Comparison of ENCODE assay signal across 10 mouse cellular contexts in the genomic region with DNA sequence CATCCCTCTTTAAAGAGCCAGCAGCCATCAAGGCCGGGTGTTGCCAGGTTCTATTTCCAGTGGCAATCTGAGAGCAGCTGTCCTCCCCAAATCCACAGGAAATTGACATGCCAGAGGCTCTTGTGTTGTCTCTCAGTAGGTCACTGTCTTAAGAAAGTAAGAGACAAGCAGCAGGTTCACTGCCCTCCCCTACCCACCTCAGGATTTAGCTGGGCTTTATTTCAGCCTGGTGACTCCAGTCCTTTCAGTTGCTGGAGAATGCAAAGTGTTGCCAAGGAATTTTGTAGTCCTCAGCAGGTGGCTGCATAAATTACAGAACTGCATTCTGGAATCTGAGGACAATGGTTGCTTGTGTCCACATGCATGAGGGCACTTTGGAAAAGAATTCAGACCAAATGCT.
DNase-seq lines count a peak whose midpoint lies in the region; ATAC-seq and TF ChIP-seq lines count a peak whose summit lies in the region.
"Had no signal": no experiment of that assay in that cellular context is flagged by ENCODE, and none has a peak within 500 bp of the region (broad histone marks: within the 10 kb centered on the region; RNA-seq: fewer than 3 reads in every experiment).

No protein-coding gene starts in this region.

- peak overlapping the region; percentile 12; the same call in 1 of the 2 replicates for H3K27ac ChIP-seq in kidney, adult 2 months (ENCODE audit: insufficient read depth, low read depth, low read length)
- no peak overlapping the region for H3K27ac ChIP-seq in embryonic facial prominence, embryonic 15.5 days (replicated peaks)
- H3K27ac ChIP-seq in neural tube, embryonic 13.5 days (replicated peaks), result no peak overlapping the region
- no peak overlapping the region for H3K27ac ChIP-seq in intestine, embryonic 15.5 days

- peaks cover 9% of the 10 kb centered on the region; the same call in 1 of the 2 replicates for H3K4me1 ChIP-seq in kidney, adult 2 months (ENCODE audit: control insufficient read depth, insufficient read depth, low read length)
- no peaks in the 10 kb centered on the region for H3K4me1 ChIP-seq in embryonic facial prominence, embryonic 15.5 days
- peaks cover 5% of the 10 kb centered on the region; the same call in 1 of the 2 replicates for H3K4me1 ChIP-seq in neural tube, embryonic 13.5 days (replicated peaks)
- no peaks in the 10 kb centered on the region for H3K4me1 ChIP-seq in intestine, embryonic 15.5 days (replicated peaks)

- DNase-seq in kidney, adult 2 months, result peak; percentile 82
- DNase-seq in kidney, adult 18-20 months, result no peak
- peak; percentile 48 for DNase-seq in kidney, postnatal 14 days
- DNase-seq in adrenal gland, postnatal 10 days, result no peak
- DNase-seq: adrenal gland, postnatal 14 days had no signal

- no peaks in the 10 kb centered on the region for H3K36me3 ChIP-seq in kidney, adult 2 months (ENCODE audit: control insufficient read depth, insufficient read depth, low read length)
- no peaks in the 10 kb centered on the region for H3K36me3 ChIP-seq in embryonic facial prominence, embryonic 15.5 days
- no peaks in the 10 kb centered on the region for H3K36me3 ChIP-seq in neural tube, embryonic 13.5 days
- no peaks in the 10 kb centered on the region for H3K36me3 ChIP-seq in intestine, embryonic 15.5 days

- H3K9ac ChIP-seq in embryonic facial prominence, embryonic 15.5 days, result no peak overlapping the region
- H3K9ac ChIP-seq in neural tube, embryonic 13.5 days, result no peak overlapping the region
- H3K9ac ChIP-seq in intestine, embryonic 15.5 days, result no peak overlapping the region

- no peak overlapping the region for H3K4me3 ChIP-seq in kidney, adult 2 months (ENCODE audit: insufficient read depth, low read depth, low read length)
- H3K4me3 ChIP-seq in embryonic facial prominence, embryonic 15.5 days (replicated peaks), result no peak overlapping the region
- H3K4me3 ChIP-seq in neural tube, embryonic 13.5 days, result no peak overlapping the region
- H3K4me3 ChIP-seq in intestine, embryonic 15.5 days (replicated peaks), result no peak overlapping the region

- H3K9me3 ChIP-seq in embryonic facial prominence, embryonic 15.5 days (replicated peaks), result no peaks in the 10 kb centered on the region
- H3K9me3 ChIP-seq in neural tube, embryonic 13.5 days, result no peaks in the 10 kb centered on the region
- H3K9me3 ChIP-seq in intestine, embryonic 15.5 days, result no peaks in the 10 kb centered on the region

- TF ChIP-seq CTCF in kidney, adult 2 months (conservative IDR thresholded peaks at IDR 0.05; ENCODE audit: insufficient read depth, insufficient read length, low read depth, low read length), result no peak

- H3K27me3 ChIP-seq in kidney, adult 2 months (replicated peaks; ENCODE audit: control insufficient read depth, insufficient read depth, low read length), result no peaks in the 10 kb centered on the region
- H3K27me3 ChIP-seq in embryonic facial prominence, embryonic 15.5 days, result no peaks in the 10 kb centered on the region
- no peaks in the 10 kb centered on the region for H3K27me3 ChIP-seq in neural tube, embryonic 13.5 days
- H3K27me3 ChIP-seq in intestine, embryonic 15.5 days (replicated peaks), result no peaks in the 10 kb centered on the region
- H3K27me3 ChIP-seq: CH12.LX had no signal

- WGBS in kidney, adult 2 months, result 59% methylated on average over 1 of the region's 1 CpGs
- WGBS in embryonic facial prominence, embryonic 15.5 days, result 19% methylated on average over 1 of the region's 1 CpGs
- WGBS in neural tube, embryonic 13.5 days, result 8% methylated on average over 1 of the region's 1 CpGs
- WGBS in intestine, embryonic 15.5 days, result 59% methylated on average over 1 of the region's 1 CpGs

- no peak for TF ChIP-seq POLR2A in kidney, adult 2 months (IDR thresholded peaks at IDR 0.05; ENCODE audit: low read depth, low read length)

- no peak overlapping the region for H3K4me2 ChIP-seq in embryonic facial prominence, embryonic 15.5 days (replicated peaks)
- no peak overlapping the region for H3K4me2 ChIP-seq in neural tube, embryonic 13.5 days
- H3K4me2 ChIP-seq in intestine, embryonic 15.5 days (replicated peaks), result no peak overlapping the region

- ATAC-seq in embryonic facial prominence, embryonic 15.5 days (ENCODE audit: insufficient number of reproducible peaks, low FRiP score, low TSS enrichment, low read depth), result peak; percentile 29; the same call in 1 of the 2 replicates
- ATAC-seq in neural tube, embryonic 13.5 days (ENCODE audit: low read depth), result peak; percentile 72; the same call in 1 of the 2 replicates
- no peak for ATAC-seq in intestine, embryonic 15.5 days
- no peak for ATAC-seq in erythroid progenitor cell, adult 5-6 weeks (replicated peaks; ENCODE audit: low FRiP score, poor library complexity, severe bottlenecking)

Comparison
In these comparisons a context has a peak if more than half of its experiments do, and no peak if none do; other contexts are left out.
1. DNase-seq: peak in kidney, adult 2 months (single experiment) and kidney, postnatal 14 days (single experiment); none in kidney, adult 18-20 months (single experiment) and adrenal gland, postnatal 10 days (single experiment).
2. ATAC-seq: peak in embryonic facial prominence, embryonic 15.5 days (single experiment) and neural tube, embryonic 13.5 days (single experiment); none in intestine, embryonic 15.5 days (single experiment) and erythroid progenitor cell, adult 5-6 weeks (single experiment).